Mouse (Mus musculus) intestine, embryonic 16.5 days (tissue): Measurements from ENCODE around the gene Myadm. TPM values are rescaled to one million over a fixed set of nuclear protein-coding genes. Genes with fewer than 3 reads are reported as not detected.
A peak's percentile ranks its signal among the peaks of the same experiment; 100 is the strongest.
"Not testable (repeated sequence)": the region's sequence is repeated elsewhere in the genome, so short reads cannot be mapped to it uniquely, and the experiment has no call there.

Experiments used
- ATAC-seq: fragments of 200-750 bp; cut with Nextera tagmentation; 2 replicates; pipeline ENCODE4 v1.8.0; 2017; ENCODE audit warnings: moderate TSS enrichment, moderate library complexity
- H3K27ac ChIP-seq: fragments of 300-500 bp; sonication (generic); 2 replicates; pipeline ENCODE4 v1.5.1; 2014; ENCODE audit warnings: mild to moderate bottlenecking, low read length
- H3K27me3 ChIP-seq: fragments of 300-500 bp; sonication (generic); replicated peaks from 2 replicates; pipeline ENCODE4 v1.6.1; 2014; ENCODE audit warnings: low read length, control low read depth, mixed read lengths; ENCODE audit not compliant: control insufficient read depth, insufficient read depth
- H3K36me3 ChIP-seq: fragments of 300-500 bp; sonication (generic); 2 replicates; pipeline ENCODE4 v1.6.1; 2014; ENCODE audit warnings: low read length, control low read depth; ENCODE audit not compliant: control insufficient read depth, insufficient read depth
- H3K4me1 ChIP-seq: fragments of 300-500 bp; sonication (generic); 2 replicates; pipeline ENCODE4 v1.6.1; 2014; ENCODE audit warnings: low read length, control low read depth, mixed read lengths; ENCODE audit not compliant: control insufficient read depth, insufficient read depth
- H3K4me2 ChIP-seq: fragments of 300-500 bp; sonication (generic); 2 replicates; pipeline ENCODE4 v1.6.1; 2014; ENCODE audit warnings: low read depth, low read length, control low read depth
- H3K4me3 ChIP-seq: fragments of 300-500 bp; sonication (generic); 2 replicates; pipeline ENCODE4 v1.5.1; 2014; ENCODE audit warnings: mild to moderate bottlenecking, low read length
- H3K9ac ChIP-seq: fragments of 300-500 bp; sonication (generic); 2 replicates; pipeline ENCODE4 v1.6.1; 2014; ENCODE audit warnings: low read depth, low read length
- H3K9me3 ChIP-seq: fragments of 300-500 bp; sonication (generic); 2 replicates; pipeline ENCODE4 v1.6.1; 2016; ENCODE audit warnings: low read length, control low read depth; ENCODE audit not compliant: control insufficient read depth
- WGBS: fragments of 180-500 bp; shearing (Covaris S2); extraction: QIAGEN DNeasy Blood & Tissue Kit; methylation state at CpG from one replicate; pipeline ENCODE4 v1.1.7; 2014; 5-methylcytosine and 5-hydroxymethylcytosine counted together
- polyA plus RNA-seq: library from polyadenylated mRNA; unstranded; fragments of >200 nt; fragmentation: Nextera tagmentation; extraction: Ambion mirVana; gene quantifications from 2 replicates; pipeline ENCODE4 v1.2.1, GENCODE M21; 2015

The Myadm gene
- polyA plus RNA-seq, 1 experiment from 2014 or later: 141 TPM

GRCm38 (mm10) chr7:3286036-3286435 is 2.8 kb upstream of the Myadm start:
- no peaks in the 10 kb centered on the region for H3K27me3 ChIP-seq
- H3K4me2 ChIP-seq: no peak overlapping the region
- no peak overlapping the region for H3K4me3 ChIP-seq
- 92% methylated on average over 5 of the region's 5 CpGs for WGBS
- no peaks in the 10 kb centered on the region for H3K36me3 ChIP-seq
- no peak overlapping the region for H3K27ac ChIP-seq
- no peak overlapping the region for H3K9ac ChIP-seq
- peaks cover 15% of the 10 kb centered on the region for H3K4me1 ChIP-seq
- no peak for ATAC-seq
- H3K9me3 ChIP-seq: no peaks in the 10 kb centered on the region

- Histone ChIP-seq H3K9me3 (no peaks in the 10 kb centered on the region), H3K9ac (0 out of 2 replicates have a peak overlapping the region, but pooled peaks have one; percentile 12), H3K4me1 (peaks cover 15% of the 10 kb centered on the region), H3K27ac (peak overlapping the region; percentile 17; the same call in 1 of the 2 replicates), H3K4me3 (no peak overlapping the region), H3K36me3 (no peaks in the 10 kb centered on the region), H3K4me2 (no peak overlapping the region), H3K27me3 (no peaks in the 10 kb centered on the region)
- ATAC-seq: peak; percentile 24
- WGBS: 53% methylated on average over 7 of the region's 7 CpGs
These were observed 1.7 kb upstream of the Myadm start for GRCm38 (mm10) chr7:3287186-3287585.

- no peaks in the 10 kb centered on the region for H3K9me3 ChIP-seq
- H3K4me2 ChIP-seq: peak overlapping the region; percentile 69
- no peaks in the 10 kb centered on the region for H3K27me3 ChIP-seq
- peaks cover 31% of the 10 kb centered on the region for H3K4me1 ChIP-seq
- H3K27ac ChIP-seq: peak overlapping the region; percentile 94
- WGBS: under 1% methylated on average over 18 of the region's 18 CpGs
- peak overlapping the region; percentile 76 for H3K9ac ChIP-seq
- H3K36me3 ChIP-seq: 0 out of 2 replicates have a peak, but pooled peaks cover 4% of the 10 kb centered on the region
- H3K4me3 ChIP-seq: peak overlapping the region; percentile 54
- ATAC-seq: peak; percentile 78
These were observed 1.6 kb downstream of the Myadm start for GRCm38 (mm10) chr7:3290257-3291033.

- no peak for ATAC-seq
- Histone ChIP-seq H3K4me1 (peaks cover 34% of the 10 kb centered on the region), H3K36me3 (0 out of 2 replicates have a peak, but pooled peaks cover 4% of the 10 kb centered on the region), H3K27ac (peak overlapping the region; percentile 81), H3K4me3 (peak overlapping the region; percentile 54), H3K4me2 (peak overlapping the region; percentile 69), H3K27me3 (no peaks in the 10 kb centered on the region), H3K9me3 (no peaks in the 10 kb centered on the region), H3K9ac (peak overlapping the region; percentile 67)
- WGBS: 15% methylated on average over 6 of the region's 6 CpGs
These were observed 2.3 kb downstream of the Myadm start for GRCm38 (mm10) chr7:3291197-3291596.

- ATAC-seq: no peak
- peak overlapping the region; percentile 50 for H3K9ac ChIP-seq
These were observed 2.9 kb downstream of the Myadm start for GRCm38 (mm10) chr7:3291764-3292163.

GRCm38 (mm10) chr7:3292271-3292670 is 3.4 kb downstream of the Myadm start:
- H3K27me3 ChIP-seq, ATAC-seq, H3K9me3 ChIP-seq: not testable (repeated sequence)
- WGBS: 43% methylated on average over 12 of the region's 12 CpGs
- Histone ChIP-seq H3K36me3 (peaks cover 11% of the 10 kb centered on the region), H3K4me3 (peak overlapping the region; percentile 54), H3K4me2 (peak overlapping the region; percentile 69), H3K4me1 (peaks cover 31% of the 10 kb centered on the region), H3K9ac (peak overlapping the region; percentile 50), H3K27ac (peak overlapping the region; percentile 81)

More at GRCm38 (mm10) chr7:3291764-3292163, 2.9 kb downstream of the Myadm start:
- Histone ChIP-seq H3K4me2 (peak overlapping the region; percentile 69), H3K4me3 (peak overlapping the region; percentile 54), H3K27me3 (no peaks in the 10 kb centered on the region), H3K4me1 (peaks cover 34% of the 10 kb centered on the region), H3K9me3 (no peaks in the 10 kb centered on the region), H3K27ac (peak overlapping the region; percentile 81), H3K36me3 (0 out of 2 replicates have a peak, but pooled peaks cover 6% of the 10 kb centered on the region)
- WGBS: 58% methylated on average over 3 of the region's 3 CpGs

- no peaks in the 10 kb centered on the region for H3K9me3 ChIP-seq
- ATAC-seq: peak; percentile 87
- H3K9ac ChIP-seq: peak overlapping the region; percentile 64
- H3K27me3 ChIP-seq: no peaks in the 10 kb centered on the region
- peak overlapping the region; percentile 54 for H3K4me3 ChIP-seq
- peak overlapping the region; percentile 69 for H3K4me2 ChIP-seq
- peak overlapping the region; percentile 81 for H3K27ac ChIP-seq
- H3K36me3 ChIP-seq: peaks cover 16% of the 10 kb centered on the region
- WGBS: 0% methylated on average over 13 of the region's 14 CpGs
- peaks cover 31% of the 10 kb centered on the region for H3K4me1 ChIP-seq
These were observed 3.9 kb downstream of the Myadm start for GRCm38 (mm10) chr7:3292791-3293190.

- 81% methylated on average over 1 of the region's 1 CpGs for WGBS
- Histone ChIP-seq H3K9ac (no peak overlapping the region), H3K4me2 (peak overlapping the region; percentile 14; the same call in 1 of the 2 replicates), H3K36me3 (peaks cover 16% of the 10 kb centered on the region), H3K27me3 (no peaks in the 10 kb centered on the region), H3K4me1 (peaks cover 30% of the 10 kb centered on the region), H3K9me3 (no peaks in the 10 kb centered on the region), H3K27ac (peak overlapping the region; percentile 74), H3K4me3 (no peak overlapping the region)
- no peak for ATAC-seq
These were observed 5.9 kb downstream of the Myadm start for GRCm38 (mm10) chr7:3294794-3295193.

GRCm38 (mm10) chr7:3295321-3296110 is 6.6 kb downstream of the Myadm start:
- H3K4me3 ChIP-seq: no peak overlapping the region
- 74% methylated on average over 5 of the region's 5 CpGs for WGBS
- H3K36me3 ChIP-seq: peaks cover 16% of the 10 kb centered on the region
- peak overlapping the region; percentile 74 for H3K27ac ChIP-seq
- no peaks in the 10 kb centered on the region for H3K9me3 ChIP-seq
- H3K27me3 ChIP-seq: no peaks in the 10 kb centered on the region
- peaks cover 29% of the 10 kb centered on the region for H3K4me1 ChIP-seq
- peak overlapping the region; percentile 14; the same call in 1 of the 2 replicates for H3K4me2 ChIP-seq
- 0 out of 2 replicates have a peak, but pooled peaks have one; percentile 5 for ATAC-seq
- no peak overlapping the region for H3K9ac ChIP-seq
